1 mouse cellular context compared by ENCODE assay signal in the genomic region with DNA sequence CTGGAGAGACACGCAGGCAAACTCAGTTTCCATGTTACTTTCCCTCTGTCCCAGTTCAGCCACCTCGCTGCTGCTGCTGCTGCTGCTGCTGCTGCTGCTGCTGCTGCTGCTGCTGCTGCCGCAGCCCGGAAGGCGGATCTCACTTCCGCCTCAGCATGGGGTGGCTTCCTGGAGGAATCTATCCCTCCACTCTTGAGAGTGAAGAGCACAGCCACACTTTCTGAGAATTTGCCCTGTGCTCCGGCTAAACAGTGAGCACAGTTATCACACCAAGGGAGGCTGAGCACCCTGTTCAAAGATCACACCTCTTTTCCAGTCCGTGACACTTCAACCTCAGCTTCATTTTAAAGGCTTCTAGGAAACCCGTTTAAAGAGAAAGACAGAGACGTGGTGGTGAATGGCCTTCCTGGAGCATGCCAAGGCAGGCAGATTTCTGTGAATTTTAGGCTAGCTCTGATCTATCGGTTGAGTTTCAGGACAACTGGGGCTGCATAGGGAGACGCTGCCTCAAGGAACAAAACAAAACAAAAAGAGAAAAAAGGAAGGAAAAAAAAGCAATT.
TF ChIP-seq lines count a peak whose summit lies in the region.

No protein-coding gene starts in this region.

TF ChIP-seq in MEL, 35 proteins besides CTCF, POLR2A, EP300 and RAD21 (continued from another document):
- TF ChIP-seq TCF12 (IDR thresholded peaks at IDR 0.05; ENCODE audit: low read depth, low read length) (no peak), CHD1 (IDR thresholded peaks at IDR 0.05; ENCODE audit: low read depth, low read length) (no peak), JUND (IDR thresholded peaks at IDR 0.05; ENCODE audit: low read depth, low read length) (no peak)
